ENCODE assay signal across 14 mouse cellular contexts in the genomic region with DNA sequence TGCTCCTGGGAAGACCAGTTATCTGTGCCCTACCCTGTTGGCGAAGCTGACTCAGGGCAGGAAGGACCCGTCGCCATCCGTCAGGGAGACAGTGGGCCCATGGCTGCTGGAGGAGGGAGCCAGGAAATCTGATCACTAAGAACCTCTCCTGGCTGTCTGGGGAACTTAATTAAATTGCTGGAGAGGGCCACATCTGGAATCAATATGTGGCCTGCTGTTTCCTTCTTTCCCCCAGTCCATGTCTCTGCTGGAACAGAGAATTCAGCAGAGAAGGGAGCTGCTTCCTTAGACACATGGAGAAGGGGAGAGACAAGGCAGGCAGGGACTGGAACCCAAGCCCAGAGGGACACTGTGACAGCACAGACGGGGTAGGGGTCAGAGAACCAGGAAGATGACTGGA. TPM values are rescaled to one million over a fixed set of nuclear protein-coding genes. Genes with fewer than 3 reads are reported as not detected.
DNase-seq lines count a peak whose midpoint lies in the region; ATAC-seq and TF ChIP-seq lines count a peak whose summit lies in the region.
"Had no signal": no experiment of that assay in that cellular context is flagged by ENCODE, and none has a peak within 500 bp of the region (broad histone marks: within the 10 kb centered on the region; RNA-seq: fewer than 3 reads in every experiment).

No protein-coding gene starts in this region.

- H3K4me2 ChIP-seq in forebrain, embryonic 12.5 days, result no peak overlapping the region
- no peak overlapping the region for H3K4me2 ChIP-seq in forebrain, postnatal 0 days (ENCODE audit: low read depth)
- no peak overlapping the region for H3K4me2 ChIP-seq in hindbrain, embryonic 12.5 days (replicated peaks)
- no peak overlapping the region for H3K4me2 ChIP-seq in hindbrain, embryonic 16.5 days (ENCODE audit: low read length)
- no peak overlapping the region for H3K4me2 ChIP-seq in embryonic facial prominence, embryonic 11.5 days (ENCODE audit: low read depth, low read length)
- H3K4me2 ChIP-seq in limb, embryonic 15.5 days, result peak overlapping the region; percentile 1; the same call in 1 of the 2 replicates
- H3K4me2 ChIP-seq: liver, embryonic 15.5 days had no signal

- TF ChIP-seq CTCF in forebrain, postnatal 0 days (IDR thresholded peaks at IDR 0.05; ENCODE audit: low read depth), result no peak

- ATAC-seq in forebrain, embryonic 12.5 days (ENCODE audit: low FRiP score), result no peak
- ATAC-seq in forebrain, postnatal 0 days, result no peak
- ATAC-seq in hindbrain, embryonic 12.5 days (ENCODE audit: low FRiP score), result no peak
- ATAC-seq in hindbrain, embryonic 16.5 days, result no peak
- ATAC-seq in embryonic facial prominence, embryonic 11.5 days (replicated peaks; ENCODE audit: insufficient number of reproducible peaks, low FRiP score, low TSS enrichment, low read depth), result 0 out of 2 replicates have a peak, but pooled peaks have one; percentile 16
- peak; percentile 53; the same call in 1 of the 2 replicates for ATAC-seq in limb, embryonic 15.5 days (ENCODE audit: insufficient number of reproducible peaks, low FRiP score, low TSS enrichment, low read depth)

- H3K27ac ChIP-seq in forebrain, embryonic 12.5 days, result peak overlapping the region; percentile 70
- no peak overlapping the region for H3K27ac ChIP-seq in forebrain, postnatal 0 days (ENCODE audit: low read depth, low read length)
- H3K27ac ChIP-seq in hindbrain, embryonic 12.5 days, result peak overlapping the region; percentile 66
- H3K27ac ChIP-seq in hindbrain, embryonic 16.5 days (ENCODE audit: low read depth, low read length), result no peak overlapping the region
- peak overlapping the region; percentile 94 for H3K27ac ChIP-seq in embryonic facial prominence, embryonic 11.5 days (replicated peaks; ENCODE audit: low read depth, low read length)
- H3K27ac ChIP-seq in limb, embryonic 15.5 days, result peak overlapping the region; percentile 93
- H3K27ac ChIP-seq: liver, embryonic 15.5 days had no signal

- H3K4me1 ChIP-seq in forebrain, embryonic 12.5 days, result peaks cover 16% of the 10 kb centered on the region
- H3K4me1 ChIP-seq in forebrain, postnatal 0 days (ENCODE audit: insufficient read depth), result no peaks in the 10 kb centered on the region
- peaks cover 20% of the 10 kb centered on the region for H3K4me1 ChIP-seq in hindbrain, embryonic 12.5 days
- H3K4me1 ChIP-seq in hindbrain, embryonic 16.5 days (ENCODE audit: control insufficient read depth, insufficient read depth, low read depth, low read length), result no peaks in the 10 kb centered on the region; the same call in 1 of the 2 replicates
- peaks cover 15% of the 10 kb centered on the region for H3K4me1 ChIP-seq in embryonic facial prominence, embryonic 11.5 days (ENCODE audit: control insufficient read depth, insufficient read depth, low read length)
- peaks cover 44% of the 10 kb centered on the region for H3K4me1 ChIP-seq in limb, embryonic 15.5 days

- no peak overlapping the region for H3K4me3 ChIP-seq in forebrain, embryonic 12.5 days (replicated peaks)
- H3K4me3 ChIP-seq in forebrain, postnatal 0 days (ENCODE audit: low read depth, low read length), result no peak overlapping the region
- no peak overlapping the region for H3K4me3 ChIP-seq in hindbrain, embryonic 12.5 days
- no peak overlapping the region for H3K4me3 ChIP-seq in hindbrain, embryonic 16.5 days (ENCODE audit: low read length)
- H3K4me3 ChIP-seq in embryonic facial prominence, embryonic 11.5 days (ENCODE audit: low read depth, low read length), result no peak overlapping the region
- no peak overlapping the region for H3K4me3 ChIP-seq in limb, embryonic 15.5 days
- H3K4me3 ChIP-seq: liver, embryonic 15.5 days; megakaryocyte, embryonic 14.5 days had no signal

- no peak for DNase-seq in forebrain, postnatal 0 days
- DNase-seq in embryonic facial prominence, embryonic 11.5 days (ENCODE audit: low spot score), result peak; percentile 90
- DNase-seq in adrenal gland, adult 2 months, result no peak
- DNase-seq in right cerebral cortex, postnatal 14 days, result no peak
- DNase-seq: adrenal gland, adult 8-10 months; gastrocnemius, postnatal 36 days; kidney, postnatal 25 days had no signal

- H3K9ac ChIP-seq in forebrain, embryonic 12.5 days, result no peak overlapping the region
- no peak overlapping the region for H3K9ac ChIP-seq in forebrain, postnatal 0 days
- no peak overlapping the region for H3K9ac ChIP-seq in hindbrain, embryonic 12.5 days
- H3K9ac ChIP-seq in hindbrain, embryonic 16.5 days (ENCODE audit: low read depth, low read length), result no peak overlapping the region
- H3K9ac ChIP-seq in embryonic facial prominence, embryonic 11.5 days (replicated peaks; ENCODE audit: low read length), result peak overlapping the region; percentile 18
- H3K9ac ChIP-seq in limb, embryonic 15.5 days, result no peak overlapping the region
- H3K9ac ChIP-seq: liver, embryonic 15.5 days had no signal

- H3K27me3 ChIP-seq in forebrain, embryonic 12.5 days, result no peaks in the 10 kb centered on the region
- H3K27me3 ChIP-seq in forebrain, postnatal 0 days (ENCODE audit: insufficient read depth, low read length), result no peaks in the 10 kb centered on the region
- H3K27me3 ChIP-seq in hindbrain, embryonic 12.5 days, result peaks cover 5% of the 10 kb centered on the region
- no peaks in the 10 kb centered on the region for H3K27me3 ChIP-seq in hindbrain, embryonic 16.5 days (replicated peaks; ENCODE audit: control insufficient read depth, insufficient read depth, low read length)
- no peaks in the 10 kb centered on the region for H3K27me3 ChIP-seq in embryonic facial prominence, embryonic 11.5 days (ENCODE audit: control insufficient read depth, insufficient read depth, low read length)
- H3K27me3 ChIP-seq in limb, embryonic 15.5 days, result no peaks in the 10 kb centered on the region

- 73% methylated on average over 5 of the region's 5 CpGs for WGBS in forebrain, embryonic 12.5 days
- 66% methylated on average over 5 of the region's 5 CpGs for WGBS in forebrain, postnatal 0 days
- WGBS in hindbrain, embryonic 12.5 days, result 41% methylated on average over 5 of the region's 5 CpGs
- WGBS in hindbrain, embryonic 16.5 days, result 39% methylated on average over 5 of the region's 5 CpGs
- WGBS in embryonic facial prominence, embryonic 11.5 days, result 21% methylated on average over 5 of the region's 5 CpGs
- 17% methylated on average over 5 of the region's 5 CpGs for WGBS in limb, embryonic 15.5 days

- no peaks in the 10 kb centered on the region for H3K9me3 ChIP-seq in forebrain, embryonic 12.5 days
- H3K9me3 ChIP-seq in forebrain, postnatal 0 days (ENCODE audit: low read length), result no peaks in the 10 kb centered on the region
- no peaks in the 10 kb centered on the region for H3K9me3 ChIP-seq in hindbrain, embryonic 12.5 days (replicated peaks)
- H3K9me3 ChIP-seq in hindbrain, embryonic 16.5 days (ENCODE audit: control insufficient read depth, low read length), result no peaks in the 10 kb centered on the region
- no peaks in the 10 kb centered on the region for H3K9me3 ChIP-seq in embryonic facial prominence, embryonic 11.5 days (replicated peaks; ENCODE audit: control insufficient read depth, low read length)
- H3K9me3 ChIP-seq in limb, embryonic 15.5 days, result no peaks in the 10 kb centered on the region
- H3K9me3 ChIP-seq: liver, embryonic 15.5 days; megakaryocyte, embryonic 14.5 days had no signal

- H3K36me3 ChIP-seq in forebrain, embryonic 12.5 days (replicated peaks), result no peaks in the 10 kb centered on the region
- no peaks in the 10 kb centered on the region for H3K36me3 ChIP-seq in forebrain, postnatal 0 days (ENCODE audit: insufficient read depth)
- no peaks in the 10 kb centered on the region for H3K36me3 ChIP-seq in hindbrain, embryonic 12.5 days
- no peaks in the 10 kb centered on the region for H3K36me3 ChIP-seq in hindbrain, embryonic 16.5 days (ENCODE audit: control insufficient read depth, insufficient read depth, low read length)
- no peaks in the 10 kb centered on the region for H3K36me3 ChIP-seq in embryonic facial prominence, embryonic 11.5 days (replicated peaks; ENCODE audit: control insufficient read depth, insufficient read depth, low read depth, low read length)
- no peaks in the 10 kb centered on the region for H3K36me3 ChIP-seq in limb, embryonic 15.5 days
- H3K36me3 ChIP-seq: liver, embryonic 15.5 days had no signal

RNA-seq across cellular contexts. Expression of a gene that starts 1.1 kb away (rescaled TPM):
- polyA plus RNA-seq in forebrain, embryonic 12.5 days (2016; fragmentation: Nextera tagmentation; extraction: Ambion mirVana), result 16.0 and 19.8 TPM in 2 replicates
- total RNA-seq in forebrain, postnatal 0 days (2014; rRNA removed), result 2.5 and 4.1 TPM in 2 replicates
- 3.6 and 3.7 TPM in 2 replicates for polyA plus RNA-seq in forebrain, postnatal 0 days (2015; fragmentation: Nextera tagmentation; extraction: Ambion mirVana)
- polyA plus RNA-seq in hindbrain, embryonic 12.5 days (2016; fragmentation: Nextera tagmentation; extraction: Ambion mirVana), result 38.8 and 38.9 TPM in 2 replicates
- polyA plus RNA-seq in hindbrain, embryonic 16.5 days (2015; fragmentation: Nextera tagmentation; extraction: Ambion mirVana), result 2.3 and 2.5 TPM in 2 replicates
- polyA plus RNA-seq in embryonic facial prominence, embryonic 11.5 days (2014; fragmentation: Nextera tagmentation; extraction: Ambion mirVana), result 106 and 109 TPM in 2 replicates
- polyA plus RNA-seq in limb, embryonic 15.5 days (2015; fragmentation: Nextera tagmentation; extraction: Ambion mirVana), result 47.6 and 65.0 TPM in 2 replicates
- 1 to 10 TPM; 2.1 to 2.2 TPM for total RNA-seq in adrenal gland, adult 2 months (2021)
- polyA plus RNA-seq in adrenal gland, adult 2 months (2012; rRNA removed), result 4.3 and 5.0 TPM in 2 replicates
- total RNA-seq: MEL had no signal
- polyA plus RNA-seq: liver, embryonic 15.5 days had no signal

RNA-seq across cellular contexts. Expression of a gene that starts 3.5 kb away (rescaled TPM):
- 36.4 and 39.4 TPM in 2 replicates for polyA plus RNA-seq in forebrain, embryonic 12.5 days (2016; fragmentation: Nextera tagmentation; extraction: Ambion mirVana)
- 32.7 and 45.2 TPM in 2 replicates for total RNA-seq in forebrain, postnatal 0 days (2014; rRNA removed)
- 31.3 and 36.0 TPM in 2 replicates for polyA plus RNA-seq in forebrain, postnatal 0 days (2015; fragmentation: Nextera tagmentation; extraction: Ambion mirVana)
- polyA plus RNA-seq in hindbrain, embryonic 12.5 days (2016; fragmentation: Nextera tagmentation; extraction: Ambion mirVana), result 38.9 and 40.6 TPM in 2 replicates
- 44.9 and 47.2 TPM in 2 replicates for polyA plus RNA-seq in hindbrain, embryonic 16.5 days (2015; fragmentation: Nextera tagmentation; extraction: Ambion mirVana)
- 27.6 and 35.7 TPM in 2 replicates for polyA plus RNA-seq in embryonic facial prominence, embryonic 11.5 days (2014; fragmentation: Nextera tagmentation; extraction: Ambion mirVana)
- polyA plus RNA-seq in limb, embryonic 15.5 days (2015; fragmentation: Nextera tagmentation; extraction: Ambion mirVana), result 32.8 and 34.4 TPM in 2 replicates
- 10 to 100 TPM; 24.7 to 30.3 TPM for total RNA-seq in adrenal gland, adult 2 months (2021)
- polyA plus RNA-seq in adrenal gland, adult 2 months (2012; rRNA removed), result 58.2 and 62.5 TPM in 2 replicates

RNA-seq across cellular contexts. Expression of a gene that starts 26.0 kb away (rescaled TPM):
- polyA plus RNA-seq in forebrain, embryonic 12.5 days (2016; fragmentation: Nextera tagmentation; extraction: Ambion mirVana), result 101 and 104 TPM in 2 replicates
- total RNA-seq in forebrain, postnatal 0 days (2014; rRNA removed), result 87.6 and 105 TPM in 2 replicates
- 106 and 107 TPM in 2 replicates for polyA plus RNA-seq in forebrain, postnatal 0 days (2015; fragmentation: Nextera tagmentation; extraction: Ambion mirVana)
- polyA plus RNA-seq in hindbrain, embryonic 12.5 days (2016; fragmentation: Nextera tagmentation; extraction: Ambion mirVana), result 97.2 and 102 TPM in 2 replicates
- 99.3 and 108 TPM in 2 replicates for polyA plus RNA-seq in hindbrain, embryonic 16.5 days (2015; fragmentation: Nextera tagmentation; extraction: Ambion mirVana)
- polyA plus RNA-seq in embryonic facial prominence, embryonic 11.5 days (2014; fragmentation: Nextera tagmentation; extraction: Ambion mirVana), result 98.9 and 101 TPM in 2 replicates
- polyA plus RNA-seq in limb, embryonic 15.5 days (2015; fragmentation: Nextera tagmentation; extraction: Ambion mirVana), result 86.3 and 89.5 TPM in 2 replicates
- 10 to 100 TPM; 33.5 to 45.4 TPM for total RNA-seq in adrenal gland, adult 2 months (2021)
- 69.9 and 77.1 TPM in 2 replicates for polyA plus RNA-seq in adrenal gland, adult 2 months (2012; rRNA removed)

RNA-seq across cellular contexts. Expression of a gene that starts 30.2 kb away (rescaled TPM):
- 4.2 and 4.5 TPM in 2 replicates for polyA plus RNA-seq in forebrain, embryonic 12.5 days (2016; fragmentation: Nextera tagmentation; extraction: Ambion mirVana)
- 0.77 and 1.8 TPM in 2 replicates for total RNA-seq in forebrain, postnatal 0 days (2014; rRNA removed)
- 1.4 and 1.5 TPM in 2 replicates for polyA plus RNA-seq in forebrain, postnatal 0 days (2015; fragmentation: Nextera tagmentation; extraction: Ambion mirVana)
- 1.9 and 2.2 TPM in 2 replicates for polyA plus RNA-seq in hindbrain, embryonic 12.5 days (2016; fragmentation: Nextera tagmentation; extraction: Ambion mirVana)
- 1.4 and 1.5 TPM in 2 replicates for polyA plus RNA-seq in hindbrain, embryonic 16.5 days (2015; fragmentation: Nextera tagmentation; extraction: Ambion mirVana)
- 1.8 and 3.6 TPM in 2 replicates for polyA plus RNA-seq in embryonic facial prominence, embryonic 11.5 days (2014; fragmentation: Nextera tagmentation; extraction: Ambion mirVana)
- 2.4 and 3.1 TPM in 2 replicates for polyA plus RNA-seq in limb, embryonic 15.5 days (2015; fragmentation: Nextera tagmentation; extraction: Ambion mirVana)
- 1 to 10 TPM; 1.8 to 5.0 TPM for total RNA-seq in adrenal gland, adult 2 months (2021)
- polyA plus RNA-seq in adrenal gland, adult 2 months (2012; rRNA removed), result 2.8 and 3.6 TPM in 2 replicates
- polyA plus RNA-seq: liver, embryonic 15.5 days had no signal

Comparison
In these comparisons a context has a peak if more than half of its experiments do, and no peak if none do; other contexts are left out.
1. H3K27ac ChIP-seq: peak in forebrain, embryonic 12.5 days (single experiment), hindbrain, embryonic 12.5 days (single experiment), embryonic facial prominence, embryonic 11.5 days (single experiment) and limb, embryonic 15.5 days (single experiment); none in forebrain, postnatal 0 days (single experiment) and hindbrain, embryonic 16.5 days (single experiment).
2. ATAC-seq: peak in embryonic facial prominence, embryonic 11.5 days (single experiment) and limb, embryonic 15.5 days (single experiment); none in forebrain, embryonic 12.5 days (single experiment), forebrain, postnatal 0 days (single experiment), hindbrain, embryonic 12.5 days (single experiment) and hindbrain, embryonic 16.5 days (single experiment).